Mouse (Mus musculus) heart, adult 2 months (tissue): ENCODE measurements at regions not wholly inside any gene's neighbourhood (a gene's known extent, or its start where the extent isn't known, plus 50 kb on each side); places are given as distances from the start of the nearest gene placed in this dataset.

Experiments
- CTCF ChIP-seq: fragments of 200-600 bp; IDR thresholded peaks from 2 replicates; pipeline ENCODE4 v1.8.1; 2022; ENCODE audit warnings: antibody characterized with exemption, mild to moderate bottlenecking, moderate library complexity
- POLR2A ChIP-seq: fragments of 200-500 bp; IDR thresholded peaks from 2 replicates; pipeline ENCODE4 v1.6.1; 2011; ENCODE audit warnings: mild to moderate bottlenecking, low read depth, low read length, control low read depth; ENCODE audit not compliant: insufficient read depth

- TF ChIP-seq CTCF = no peak
- no peak for TF ChIP-seq POLR2A
Observed at GRCm38 (mm10) chr16:5368897-5369558, 113.2 kb upstream of the Eef2kmt start.
